Mouse (Mus musculus): ENCODE data around the gene Dctn2. TPM values are rescaled to one million over a fixed set of nuclear protein-coding genes. Genes with fewer than 3 reads are reported as not detected.

Gene Dctn2
- total RNA-seq (2021): 100 to 1,000 TPM; 146 to 151 TPM
- long read RNA-seq, experiment 1, transcript Dctn2-201 (14 exons, 1,784 nt): major isoform, 100 of 259 reads
- long read RNA-seq, experiment 1, partial matches to known transcripts: 11 of 259 reads
- long read RNA-seq, experiment 1, other reads (novel, unspliced or antisense): 148 of 259 reads
- long read RNA-seq, experiment 2, transcript Dctn2-201 (14 exons, 1,784 nt): major isoform, 77 of 208 reads
- long read RNA-seq, experiment 2, partial matches to known transcripts: 7 of 208 reads
- long read RNA-seq, experiment 2, other reads (novel, unspliced or antisense): 124 of 208 reads

GRCm38 (mm10) chr10:127266112-127267091 lies at the start of gene Dctn2:
TSS of gene Dctn2 (plus strand) at chr10:127266368.
- DNase-seq: peak; percentile 93 to 94
- intact Hi-C loops (cut with DNase I): loop anchor here (2.0 kb wide), 1 partner anchor 44 kb away; the partner anchor contains the start of gene Mars

DNA sequence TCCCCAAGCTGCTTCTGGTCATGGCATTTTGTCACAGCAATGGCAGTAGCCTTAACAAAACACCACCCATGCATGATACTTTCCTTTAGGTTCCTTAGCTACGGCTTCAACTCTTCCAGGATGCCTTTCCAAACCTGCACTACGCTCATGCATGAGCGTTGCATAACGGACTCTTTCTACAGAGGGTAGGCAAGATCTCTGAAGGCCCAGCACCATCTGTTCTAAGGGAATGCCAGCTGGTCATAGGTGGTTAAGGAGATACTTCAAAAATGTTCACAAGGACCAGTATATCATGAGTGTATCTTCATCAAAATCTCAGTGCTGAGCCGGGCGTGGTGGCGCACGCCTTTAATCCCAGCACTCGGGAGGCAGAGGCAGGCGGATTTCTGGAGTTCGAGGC lies 49.7 kb upstream of the Dctn2 start:
- no peak for DNase-seq
- intact Hi-C loops (cut with DNase I): no loop called here

- DNase-seq: no peak
- intact Hi-C loops (cut with DNase I): no loop called here
Measured at GRCm38 (mm10) chr10:127217177-127217576, 49.0 kb upstream of the Dctn2 start.

DNA sequence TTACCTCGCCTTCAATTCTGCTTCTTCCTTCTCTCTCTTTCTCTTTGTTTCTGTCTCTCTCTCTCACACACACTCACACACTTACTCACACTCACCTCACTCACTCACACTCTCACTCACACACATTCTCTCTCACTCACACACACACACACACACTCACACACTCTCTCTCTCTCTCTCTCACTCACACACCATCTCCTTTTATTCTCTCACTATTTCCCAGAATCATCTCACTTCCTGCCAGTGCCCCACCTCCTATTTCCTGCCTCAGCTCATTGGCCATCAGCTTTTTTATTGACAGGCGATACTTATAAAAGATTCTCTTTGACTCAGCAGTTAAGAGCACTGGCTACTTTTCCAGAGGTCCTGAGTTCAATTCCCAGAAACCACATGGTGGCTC lies 47.8 kb upstream of the Dctn2 start:
- DNase-seq: no peak
- intact Hi-C loops (cut with DNase I): no loop called here

- intact Hi-C loops (cut with DNase I): no loop called here
- DNase-seq: no peak
Measured at GRCm38 (mm10) chr10:127225213-127225612, 41.0 kb upstream of the Dctn2 start.

DNA sequence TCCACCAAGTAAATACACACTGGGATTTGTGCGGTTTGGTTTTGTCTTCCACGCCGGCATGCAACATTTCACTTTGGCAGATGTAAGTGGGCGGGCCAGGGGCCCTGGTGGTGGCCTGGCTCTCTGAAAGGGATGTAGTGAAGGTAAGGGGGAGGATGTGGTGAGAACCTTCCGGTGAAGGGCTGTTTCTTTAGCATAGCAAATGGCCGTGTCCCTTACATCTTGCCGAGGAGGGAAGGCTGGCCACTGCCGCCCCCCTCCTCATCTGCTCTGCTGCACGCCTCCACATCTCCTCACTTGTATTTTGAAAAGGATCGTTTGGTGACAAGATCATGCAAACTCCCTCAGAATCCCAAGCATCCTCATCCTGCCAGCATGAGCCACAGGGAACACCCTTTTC lies 40.4 kb upstream of the Dctn2 start:
- intact Hi-C loops (cut with DNase I): no loop called here
- DNase-seq: no peak

DNA sequence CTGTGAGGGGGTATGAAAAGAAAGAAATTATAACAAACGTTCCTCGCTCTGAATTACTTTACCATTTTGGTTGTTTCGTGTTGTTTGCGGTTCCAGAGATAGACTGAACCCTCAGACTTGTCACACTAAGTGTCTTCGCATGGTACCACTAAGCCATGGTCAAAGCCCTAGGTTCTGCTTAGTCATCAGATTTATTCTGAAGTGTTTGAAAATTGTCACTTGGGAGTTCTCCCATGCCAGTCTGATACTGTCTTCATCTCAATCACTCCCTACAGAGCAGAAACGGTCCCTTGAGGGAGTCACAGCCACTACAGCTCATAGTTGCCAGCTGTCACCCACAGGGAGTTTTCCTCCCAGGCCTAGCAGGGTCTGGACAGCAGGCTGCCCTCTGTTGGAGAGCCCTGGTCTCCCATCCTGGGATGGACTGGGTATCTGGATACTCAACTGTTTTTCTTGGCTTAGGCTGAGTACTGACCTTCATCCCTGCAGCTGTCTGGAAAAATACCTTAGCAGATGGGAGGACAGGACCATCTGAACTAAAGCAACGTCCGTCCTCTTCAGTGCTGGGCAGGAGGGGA lies 39.8 kb upstream of the Dctn2 start:
- DNase-seq: peak in 1 of 2 experiments; percentile 24
- intact Hi-C loops (cut with DNase I): no loop called here

GRCm38 (mm10) chr10:127227163-127227562 lies 39.0 kb upstream of the Dctn2 start:
- DNase-seq: no peak
- intact Hi-C loops (cut with DNase I): loop anchor here (1.0 kb wide), 1 partner anchor 50 kb away; no protein-coding TSS in a partner anchor

DNA sequence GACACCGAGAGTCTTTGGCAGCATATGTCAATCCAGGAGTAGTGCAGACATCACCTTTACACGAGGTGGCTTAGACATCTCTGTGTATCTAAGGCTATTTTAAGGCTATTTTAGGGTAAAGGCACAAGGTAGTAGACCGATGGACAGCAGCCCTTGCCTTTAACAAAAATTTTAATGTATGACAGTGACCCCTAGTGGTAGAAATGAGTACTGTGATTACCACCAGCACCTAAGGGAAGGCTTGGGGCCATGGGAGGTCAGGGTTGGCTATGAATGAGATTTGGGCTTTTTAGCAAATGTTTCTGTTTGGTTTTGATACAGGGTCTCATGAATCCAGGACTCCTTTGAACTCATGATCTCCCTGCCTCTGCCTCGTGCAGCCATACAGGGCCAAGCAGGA lies 37.3 kb upstream of the Dctn2 start:
- intact Hi-C loops (cut with DNase I): loop anchor here (1.0 to 2.0 kb wide), 2 partner anchors 49 to 64 kb away; partner anchors contain the start of genes B4galnt1 and Slc26a10

DNA sequence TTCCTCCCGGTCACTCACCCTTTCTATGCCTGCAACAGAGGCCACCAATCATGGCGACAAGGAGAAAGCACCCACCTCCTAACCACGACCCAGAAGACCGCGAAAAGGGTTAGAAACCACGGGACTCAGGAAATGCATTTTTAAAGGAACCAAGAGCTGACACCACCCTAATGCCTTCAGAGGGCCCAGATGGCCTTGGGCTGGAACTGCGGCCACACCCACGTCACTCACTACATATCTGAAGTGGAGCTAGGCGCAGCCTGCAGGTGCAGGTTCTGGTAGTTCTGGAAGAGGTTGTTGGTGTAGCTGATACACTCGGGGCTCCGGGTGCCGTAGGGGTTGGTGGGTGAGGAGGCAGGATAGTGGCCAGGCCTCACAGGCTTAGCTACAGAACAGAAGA lies 35.5 kb upstream of the Dctn2 start:
- no peak for DNase-seq
- intact Hi-C loops (cut with DNase I): loop anchor here (2.0 kb wide), 1 partner anchor 108 kb away; no protein-coding TSS in a partner anchor

More for the DNA sequence above, 37.3 kb upstream of the Dctn2 start:
- peak; percentile 26 to 73 for DNase-seq

DNA sequence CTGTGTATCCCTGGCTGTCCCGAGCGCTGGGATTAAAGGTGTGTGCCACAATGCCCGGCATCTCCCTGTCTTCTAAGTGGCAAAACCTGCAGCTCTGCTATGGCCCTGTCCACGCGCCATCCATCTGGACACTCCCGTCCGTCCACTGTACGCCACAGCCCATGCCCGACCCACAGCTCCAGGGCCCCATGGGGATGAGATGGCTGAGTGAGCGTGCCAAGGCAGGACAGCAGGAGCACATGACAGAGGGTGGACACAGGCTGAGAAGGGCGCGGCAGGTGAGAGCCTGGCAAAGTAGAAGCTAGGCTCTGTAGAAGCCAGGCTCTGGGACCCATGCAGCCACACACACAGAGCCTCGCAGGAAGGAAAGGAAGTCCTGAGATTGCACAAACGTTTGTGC lies 34.4 kb upstream of the Dctn2 start:
- DNase-seq: no peak
- intact Hi-C loops (cut with DNase I): loop anchor here (2.0 kb wide), 1 partner anchor 109 kb away; no protein-coding TSS in a partner anchor

- no peak for DNase-seq
- intact Hi-C loops (cut with DNase I): no loop called here
Measured at GRCm38 (mm10) chr10:127233141-127233540, 33.0 kb upstream of the Dctn2 start.

- intact Hi-C loops (cut with DNase I): no loop called here
- DNase-seq: no peak
Measured at GRCm38 (mm10) chr10:127236541-127236940, 29.6 kb upstream of the Dctn2 start.

GRCm38 (mm10) chr10:127238241-127238824 lies 27.8 kb upstream of the Dctn2 start:
- intact Hi-C loops (cut with DNase I): no loop called here

GRCm38 (mm10) chr10:127250810-127251209 lies 15.4 kb upstream of the Dctn2 start:
- intact Hi-C loops (cut with DNase I): no loop called here
- DNase-seq: no peak

More at GRCm38 (mm10) chr10:127238241-127238824, 27.8 kb upstream of the Dctn2 start:
- DNase-seq: no peak

GRCm38 (mm10) chr10:127255625-127256345 lies 10.4 kb upstream of the Dctn2 start:
- intact Hi-C loops (cut with DNase I): no loop called here
- DNase-seq: peak; percentile 68 to 82

DNA sequence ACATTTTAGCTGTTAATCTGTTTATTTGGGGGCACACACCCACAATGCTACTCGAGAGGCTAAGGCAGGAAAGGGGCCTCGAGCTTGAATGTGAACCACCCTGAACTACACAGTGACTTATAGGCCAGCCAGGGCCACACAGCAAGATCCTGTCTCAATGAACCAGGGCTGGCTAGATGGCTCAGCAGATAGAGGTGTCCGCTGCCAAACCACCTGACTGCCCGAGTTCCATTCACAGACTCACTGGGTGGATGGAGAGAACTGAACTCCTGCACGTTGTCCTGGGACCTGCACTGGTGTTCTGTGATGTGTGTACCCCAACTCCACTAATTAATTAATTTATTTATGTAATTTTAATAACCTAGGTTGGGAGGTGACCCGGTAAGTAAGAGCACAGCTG lies 8.4 kb upstream of the Dctn2 start:
- intact Hi-C loops (cut with DNase I): no loop called here
- no peak for DNase-seq

DNA sequence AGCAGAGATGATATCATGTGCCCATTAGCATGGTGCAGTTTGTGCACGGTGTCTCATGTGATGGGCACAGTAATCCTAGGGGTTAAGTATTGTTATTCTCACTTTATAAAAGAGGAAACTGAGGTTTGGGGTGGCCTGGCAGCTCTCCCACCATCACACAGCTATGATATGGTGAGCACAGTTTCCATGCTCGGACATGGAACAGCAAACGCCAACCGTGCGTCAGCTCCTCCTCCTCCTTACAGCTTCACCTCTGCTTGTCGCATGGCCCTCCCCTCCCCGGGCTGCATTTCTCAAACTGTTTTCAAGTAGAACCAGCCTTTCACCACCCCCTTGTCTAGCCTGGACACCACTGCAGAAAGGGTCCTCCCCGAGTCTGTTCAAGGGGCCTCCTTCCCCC lies 7.7 kb upstream of the Dctn2 start:
- intact Hi-C loops (cut with DNase I): no loop called here
- no peak for DNase-seq

- no peak for DNase-seq
- intact Hi-C loops (cut with DNase I): no loop called here
Measured at GRCm38 (mm10) chr10:127261706-127262547, 4.2 kb upstream of the Dctn2 start.
